Mouse (Mus musculus) G1E (cell line): Measurements from ENCODE around the gene Prkcz. TPM values are rescaled to one million over a fixed set of nuclear protein-coding genes. Genes with fewer than 3 reads are reported as not detected.
A peak's percentile ranks its signal among the peaks of the same experiment; 100 is the strongest.

Experiments used
- ATAC-seq: 2 replicates; pipeline ENCODE4 v1.8.0; 2016; ENCODE audit warnings: mild to moderate bottlenecking; ENCODE audit not compliant: insufficient number of reproducible peaks, poor library complexity, low FRiP score, severe bottlenecking; ENCODE audit errors: extremely low read depth
- DNase-seq: peaks from one replicate; pipeline ENCODE4 v3.0.0; 2012; ENCODE audit warnings: low spot score
- H3K27me3 ChIP-seq: 2 replicates; pipeline ENCODE4 v1.6.1; 2012; ENCODE audit warnings: mild to moderate bottlenecking, low read length, inconsistent platforms; ENCODE audit not compliant: insufficient read depth
- H3K36me3 ChIP-seq: replicated peaks from 2 replicates; pipeline ENCODE3; 2012; ENCODE audit warnings: mild to moderate bottlenecking, inconsistent platforms
- H3K4me1 ChIP-seq: 2 replicates; pipeline ENCODE4 v1.6.1; 2012; ENCODE audit warnings: low read depth, low read length, inconsistent platforms, mixed read lengths; ENCODE audit not compliant: insufficient read depth
- H3K4me3 ChIP-seq: 2 replicates; pipeline ENCODE4 v1.5.1; 2012; ENCODE audit warnings: low read depth, mild to moderate bottlenecking, inconsistent platforms, low read length, moderate library complexity, mixed read lengths
- H3K9me3 ChIP-seq: replicated peaks from 2 replicates; pipeline ENCODE4 v1.6.1; 2012; ENCODE audit warnings: inconsistent platforms
- CTCF ChIP-seq: IDR thresholded peaks from 2 replicates; pipeline ENCODE4 v1.5.1; 2012; ENCODE audit warnings: low read depth, low read length, inconsistent platforms, mixed read lengths
- GATA1 ChIP-seq: IDR thresholded peaks from 2 replicates; pipeline ENCODE4 v1.6.1; 2012; ENCODE audit warnings: borderline replicate concordance, low read length, inconsistent platforms, mixed read lengths
- GATA2 ChIP-seq: IDR thresholded peaks from 2 replicates; pipeline ENCODE4 v1.6.1; 2012; ENCODE audit warnings: low read depth, low read length, inconsistent platforms, borderline replicate concordance
- POLR2AphosphoS5 ChIP-seq: IDR thresholded peaks from 2 replicates; pipeline ENCODE4 v1.6.1; 2012; ENCODE audit warnings: low read depth, low read length, inconsistent platforms; ENCODE audit not compliant: insufficient replicate concordance
- TAL1 ChIP-seq: conservative IDR thresholded peaks from 2 replicates; pipeline ENCODE4 v1.6.1; 2012; ENCODE audit warnings: low read depth, low read length, inconsistent platforms, mixed read lengths
- polyA plus RNA-seq: library from polyadenylated mRNA; stranded (reverse); fragments of >175 nt; gene quantifications from 2 replicates; pipeline ENCODE4 v1.2.3, GENCODE M21; 2012
- total RNA-seq, 2 experiments: library from RNA; stranded (forward) in 1 of 2; stranded (reverse) in 1 of 2; fragments of 200-1000 nt in 1 of 2; fragments of >200 nt in 1 of 2; fragmentation: Nextera tagmentation in 1 of 2; gene quantifications; 2 replicates each; pipeline ENCODE4 v1.2.3; 2014 to 2017

Gene Prkcz
- total and polyA plus RNA-seq, 3 experiments: 0.55 TPM; not detected in 2

DNA sequence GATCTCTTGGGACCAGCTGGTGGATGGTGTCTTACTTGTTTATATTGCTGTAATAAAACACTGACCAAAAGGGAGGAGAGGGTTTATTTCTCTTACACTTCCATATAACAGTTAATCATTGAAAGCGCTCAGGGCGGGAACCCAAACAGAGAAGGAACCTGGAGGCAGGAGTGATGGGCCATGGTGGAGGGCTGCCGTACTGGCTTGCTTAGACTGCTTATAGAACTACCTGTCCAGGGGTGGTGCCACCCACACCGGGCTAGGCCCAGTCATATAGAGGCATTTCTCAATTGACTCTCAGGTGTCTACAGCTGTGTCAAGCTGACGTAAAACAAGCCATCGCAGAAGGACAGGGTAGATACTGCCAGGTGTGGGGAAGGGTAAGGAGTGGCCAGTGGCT is 5.6 kb upstream of the Prkcz start:
- H3K9me3 ChIP-seq: no peaks in the 10 kb centered on the region
- H3K36me3 ChIP-seq: no peaks in the 10 kb centered on the region
- ATAC-seq (no peak), DNase-seq (no peak)
- TF ChIP-seq CTCF: no peak
- TF ChIP-seq GATA1: no peak
- TF ChIP-seq POLR2AphosphoS5: no peak
- no peak for TF ChIP-seq TAL1
- no peak for TF ChIP-seq GATA2
- H3K27me3 ChIP-seq: peaks cover 1% of the 10 kb centered on the region; the same call in 1 of the 2 replicates
- no peaks in the 10 kb centered on the region for H3K4me1 ChIP-seq
- no peak overlapping the region for H3K4me3 ChIP-seq

DNA sequence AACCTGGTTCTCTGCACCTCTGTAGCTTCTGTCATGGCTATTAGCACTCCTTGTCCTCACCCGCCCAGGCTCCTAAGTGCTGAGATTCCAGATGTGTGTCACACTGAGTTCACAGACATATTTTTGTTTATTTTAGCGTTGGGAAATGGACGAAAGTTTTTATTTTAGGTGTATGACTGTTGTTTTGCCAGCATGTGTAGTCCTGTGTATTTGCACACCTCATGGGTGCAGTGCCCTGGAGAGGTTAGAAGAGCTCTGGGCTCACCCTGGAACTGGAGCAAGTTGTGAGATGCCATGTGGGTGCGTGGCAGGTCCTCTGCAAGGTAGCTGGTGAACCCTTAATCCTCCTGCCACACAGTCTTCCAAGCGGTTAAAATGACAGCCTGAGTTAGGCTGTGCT is 1.3 kb upstream of the Prkcz start:
- TF ChIP-seq GATA2 (no peak), GATA1 (no peak), POLR2AphosphoS5 (no peak), TAL1 (no peak), CTCF (no peak)
- H3K36me3 ChIP-seq: no peaks in the 10 kb centered on the region
- peaks cover 7% of the 10 kb centered on the region for H3K9me3 ChIP-seq
- DNase-seq: no peak
- no peaks in the 10 kb centered on the region for H3K4me1 ChIP-seq
- no peak for ATAC-seq
- peaks cover 8% of the 10 kb centered on the region; the same call in 1 of the 2 replicates for H3K27me3 ChIP-seq
- no peak overlapping the region for H3K4me3 ChIP-seq

DNA sequence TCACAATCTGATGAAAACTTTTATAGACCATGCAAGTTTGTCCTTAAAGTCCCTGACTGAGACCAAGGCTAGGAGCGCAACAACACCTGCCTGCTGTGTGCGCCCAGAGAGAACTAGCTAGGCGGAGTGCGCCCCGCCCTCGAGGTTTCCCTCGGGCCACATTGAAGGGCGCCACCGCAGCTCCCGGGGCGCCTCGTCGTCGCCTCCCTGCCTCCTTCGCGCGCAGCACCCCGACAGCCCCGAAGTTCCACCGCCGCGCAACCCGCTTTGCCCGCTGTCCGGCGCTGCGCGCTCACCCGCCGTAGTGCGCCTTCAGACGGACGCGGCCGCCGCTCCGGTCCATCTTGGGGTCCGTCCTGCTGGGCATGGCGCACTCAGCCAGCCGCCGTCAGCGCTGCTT is 305 bp downstream of the Prkcz start:
- peaks cover 8% of the 10 kb centered on the region; the same call in 1 of the 2 replicates for H3K27me3 ChIP-seq
- DNase-seq: no peak
- ATAC-seq: no peak
- no peaks in the 10 kb centered on the region for H3K4me1 ChIP-seq
- peaks cover 7% of the 10 kb centered on the region for H3K9me3 ChIP-seq
- no peak overlapping the region for H3K4me3 ChIP-seq
- TF ChIP-seq TAL1: no peak
- no peak for TF ChIP-seq CTCF
- TF ChIP-seq POLR2AphosphoS5: no peak
- no peak for TF ChIP-seq GATA1
- TF ChIP-seq GATA2: no peak
- no peaks in the 10 kb centered on the region for H3K36me3 ChIP-seq

DNA sequence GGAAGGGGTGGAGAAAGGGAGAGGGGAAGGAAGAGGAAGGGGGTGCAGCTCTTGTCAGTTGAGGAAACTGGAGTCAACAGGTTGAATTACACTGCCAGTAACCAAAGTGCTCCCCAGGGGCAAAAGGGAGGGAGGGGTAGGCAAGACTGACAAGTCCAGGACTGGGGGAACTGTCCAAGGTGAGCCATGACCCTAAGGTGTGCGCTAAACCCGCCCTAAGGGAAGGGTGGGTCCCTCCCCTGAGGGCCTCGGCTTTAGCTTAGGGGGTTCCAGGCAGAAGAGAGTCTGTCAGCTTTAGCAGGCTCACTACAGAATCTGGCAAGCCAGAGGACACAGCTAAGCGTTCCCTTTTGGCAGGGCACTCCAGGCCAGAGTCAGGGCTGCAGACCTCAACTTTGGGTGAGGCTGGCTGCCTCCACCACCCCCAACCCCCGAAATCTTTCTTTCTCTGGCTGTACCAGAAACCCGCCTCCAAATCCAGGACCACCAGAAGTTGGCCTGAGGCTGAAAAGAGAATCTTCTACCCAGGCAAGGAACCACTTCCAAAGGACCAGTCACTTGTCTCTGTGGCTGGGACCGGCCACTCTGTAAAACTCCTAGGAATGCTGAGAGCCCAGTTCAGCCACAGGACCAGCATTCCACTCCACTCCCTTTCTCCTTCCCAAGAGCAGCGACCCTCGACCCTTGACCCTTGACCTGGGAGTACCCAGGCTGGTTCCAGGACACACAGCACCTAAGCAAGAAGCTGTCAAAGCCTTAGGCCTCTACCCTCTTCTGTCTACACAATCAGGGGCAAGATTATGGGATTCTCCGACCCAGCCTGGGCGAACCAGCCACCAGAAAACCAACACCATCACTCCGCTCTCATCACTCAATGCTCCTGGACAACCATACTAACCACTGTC is 1.3 kb downstream of the Prkcz start:
- no peak for ATAC-seq
- Histone ChIP-seq H3K27me3 (peaks cover 8% of the 10 kb centered on the region; the same call in 1 of the 2 replicates), H3K36me3 (no peaks in the 10 kb centered on the region), H3K9me3 (peaks cover 7% of the 10 kb centered on the region), H3K4me1 (no peaks in the 10 kb centered on the region), H3K4me3 (no peak overlapping the region)
- DNase-seq: no peak
- TF ChIP-seq GATA2 (no peak), POLR2AphosphoS5 (no peak), CTCF (no peak), GATA1 (no peak), TAL1 (no peak)

DNA sequence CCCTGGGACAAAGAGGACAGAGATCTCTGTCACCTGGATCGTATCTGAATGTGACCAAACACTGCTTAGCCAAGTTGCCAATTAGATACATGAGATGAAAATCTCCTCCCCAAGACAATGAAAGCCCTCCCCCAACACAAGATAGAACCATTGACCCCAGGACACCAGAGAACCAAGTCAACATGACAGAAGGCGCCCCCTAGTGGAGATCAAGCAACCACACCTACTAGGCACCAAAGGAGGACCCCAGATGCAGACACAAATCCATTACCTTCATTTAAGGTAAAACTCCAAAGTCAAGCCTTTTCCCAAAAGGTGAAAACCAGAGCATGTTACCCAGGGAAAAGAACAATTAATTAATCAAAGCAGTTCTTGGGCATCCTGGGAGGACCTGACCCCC is 3.6 kb downstream of the Prkcz start:
- no peak for TF ChIP-seq GATA2
- peak; percentile 31 for TF ChIP-seq CTCF
- H3K36me3 ChIP-seq: no peaks in the 10 kb centered on the region
- no peak overlapping the region for H3K4me3 ChIP-seq
- peaks cover 7% of the 10 kb centered on the region for H3K9me3 ChIP-seq
- peaks cover 8% of the 10 kb centered on the region; the same call in 1 of the 2 replicates for H3K27me3 ChIP-seq
- ATAC-seq: no peak
- DNase-seq: peak; percentile 12
- H3K4me1 ChIP-seq: no peaks in the 10 kb centered on the region

DNA sequence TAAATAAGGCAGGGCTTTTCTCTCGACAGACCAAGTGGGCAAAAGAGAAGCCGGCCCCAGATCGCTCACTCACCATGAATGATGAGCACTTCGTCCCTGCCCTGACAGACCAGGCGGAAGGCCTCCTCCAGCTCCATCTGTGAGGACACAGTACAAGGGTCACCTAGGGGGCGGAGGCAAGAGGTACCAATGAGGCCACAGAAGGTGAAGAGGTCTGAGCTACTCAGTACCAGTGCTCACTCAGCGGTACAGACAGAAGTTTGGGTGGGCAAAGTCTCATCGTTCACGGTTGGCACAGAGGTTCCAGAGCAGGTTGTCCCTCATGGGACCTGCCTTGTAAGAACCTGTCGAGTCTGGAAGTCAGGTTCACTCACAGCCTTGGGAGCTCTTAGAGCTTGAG is 4.8 kb downstream of the Prkcz start:
- Histone ChIP-seq H3K36me3 (no peaks in the 10 kb centered on the region), H3K4me1 (no peaks in the 10 kb centered on the region), H3K4me3 (no peak overlapping the region), H3K27me3 (peaks cover 4% of the 10 kb centered on the region; the same call in 1 of the 2 replicates), H3K9me3 (peaks cover 6% of the 10 kb centered on the region)
- DNase-seq (no peak), ATAC-seq (no peak)
- TF ChIP-seq TAL1 (no peak), CTCF (no peak), POLR2AphosphoS5 (no peak), GATA2 (no peak), GATA1 (no peak)

DNA sequence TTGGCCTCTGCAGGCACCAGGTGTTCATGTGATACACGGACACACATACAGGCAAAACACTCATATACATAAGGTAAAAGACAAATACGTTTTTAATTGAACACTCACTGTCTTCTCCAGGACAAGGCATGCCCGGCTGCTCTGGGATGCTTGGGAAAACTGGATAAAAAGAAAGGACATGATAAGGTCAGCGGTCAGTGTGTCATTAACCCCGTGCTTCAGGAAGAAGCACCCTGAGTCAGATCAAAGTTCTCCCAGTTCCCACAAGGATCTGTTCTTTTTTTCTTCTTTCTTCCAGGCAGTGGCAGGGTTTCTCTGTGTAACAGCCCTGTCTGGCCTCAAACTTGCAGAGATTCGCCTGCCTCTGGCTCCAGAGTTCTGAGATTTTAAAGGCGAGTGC is 6.6 kb downstream of the Prkcz start:
- Histone ChIP-seq H3K36me3 (no peaks in the 10 kb centered on the region), H3K4me1 (no peaks in the 10 kb centered on the region), H3K27me3 (peaks cover 2% of the 10 kb centered on the region; the same call in 1 of the 2 replicates), H3K9me3 (no peaks in the 10 kb centered on the region), H3K4me3 (no peak overlapping the region)
- ATAC-seq (no peak), DNase-seq (no peak)
- no peak for TF ChIP-seq GATA2
- no peak for TF ChIP-seq GATA1
- TF ChIP-seq CTCF: no peak
- TF ChIP-seq POLR2AphosphoS5: no peak
- no peak for TF ChIP-seq TAL1
